Mouse (Mus musculus) limb, embryonic 12.5 days (tissue): ENCODE measurements around the gene Gria1. TPM values are rescaled to one million over a fixed set of nuclear protein-coding genes. Genes with fewer than 3 reads are reported as not detected.

ENCODE experiments used
- ATAC-seq: fragments of 200-750 bp; cut with Nextera tagmentation; 2 replicates; pipeline ENCODE4 v1.8.0; 2017; ENCODE audit warnings: low read depth, moderate TSS enrichment; ENCODE audit not compliant: insufficient number of reproducible peaks, insufficient read depth, low FRiP score, low TSS enrichment
- H3K27ac ChIP-seq: fragments of 300-500 bp; sonication (generic); 2 replicates; pipeline ENCODE4 v1.5.1; 2016; ENCODE audit warnings: mild to moderate bottlenecking, moderate library complexity
- H3K27me3 ChIP-seq: fragments of 300-500 bp; sonication (generic); 2 replicates; pipeline ENCODE4 v1.6.1; 2016; ENCODE audit warnings: mild to moderate bottlenecking, moderate library complexity
- H3K36me3 ChIP-seq: fragments of 300-500 bp; sonication (generic); 2 replicates; pipeline ENCODE4 v1.6.1; 2016; ENCODE audit warnings: mild to moderate bottlenecking, moderate library complexity
- H3K4me1 ChIP-seq: fragments of 300-500 bp; sonication (generic); replicated peaks from 2 replicates; pipeline ENCODE4 v1.6.1; 2016
- H3K4me2 ChIP-seq: fragments of 300-500 bp; sonication (generic); 2 replicates; pipeline ENCODE4 v1.6.1; 2016; ENCODE audit warnings: mild to moderate bottlenecking, moderate library complexity
- H3K4me3 ChIP-seq: fragments of 300-500 bp; sonication (generic); replicated peaks from 2 replicates; pipeline ENCODE4 v1.5.1; 2016; ENCODE audit warnings: mild to moderate bottlenecking
- H3K9ac ChIP-seq: fragments of 300-500 bp; sonication (generic); replicated peaks from 2 replicates; pipeline ENCODE4 v1.6.1; 2016; ENCODE audit warnings: mild to moderate bottlenecking, moderate library complexity
- H3K9me3 ChIP-seq: fragments of 300-500 bp; sonication (generic); 2 replicates; pipeline ENCODE4 v1.6.1; 2016; ENCODE audit warnings: mild to moderate bottlenecking, moderate library complexity
- WGBS: fragments of 180-500 bp; shearing (Covaris S2); methylation state at CpG from one replicate; pipeline ENCODE4 v1.1.7; 2016; 5-methylcytosine and 5-hydroxymethylcytosine counted together
- polyA plus RNA-seq: library from polyadenylated mRNA; unstranded; fragments of >200 nt; fragmentation: Nextera tagmentation; extraction: Ambion mirVana; gene quantifications from 2 replicates; pipeline ENCODE4 v1.2.1, GENCODE M21; 2016

Gria1 gene
- polyA plus RNA-seq, 1 experiment from 2014 or later = 1.2 TPM

GRCm38 (mm10) chr11:57298263-57298662 lies 287.1 kb downstream of the Gria1 start:
- H3K9ac ChIP-seq = no peak overlapping the region
- 64% methylated on average over 2 of the region's 2 CpGs for WGBS
- H3K36me3 ChIP-seq = no peaks in the 10 kb centered on the region
- H3K4me2 ChIP-seq = no peak overlapping the region
- no peaks in the 10 kb centered on the region for H3K4me1 ChIP-seq
- no peaks in the 10 kb centered on the region for H3K9me3 ChIP-seq
- no peak overlapping the region for H3K27ac ChIP-seq
- ATAC-seq = no peak
- no peak overlapping the region for H3K4me3 ChIP-seq
- no peaks in the 10 kb centered on the region for H3K27me3 ChIP-seq

- ATAC-seq = no peak
- H3K4me3 ChIP-seq = no peak overlapping the region
- H3K4me1 ChIP-seq = no peaks in the 10 kb centered on the region
- no peaks in the 10 kb centered on the region for H3K27me3 ChIP-seq
- H3K9me3 ChIP-seq = no peaks in the 10 kb centered on the region
- H3K27ac ChIP-seq = no peak overlapping the region
- no peak overlapping the region for H3K9ac ChIP-seq
- H3K36me3 ChIP-seq = no peaks in the 10 kb centered on the region
- H3K4me2 ChIP-seq = no peak overlapping the region
Measured at GRCm38 (mm10) chr11:57298665-57299064, 287.5 kb downstream of the Gria1 start.

- Histone ChIP-seq H3K4me1 (no peaks in the 10 kb centered on the region), H3K9ac (no peak overlapping the region), H3K36me3 (no peaks in the 10 kb centered on the region), H3K4me3 (no peak overlapping the region), H3K4me2 (no peak overlapping the region), H3K9me3 (no peaks in the 10 kb centered on the region; the same call in 1 of the 2 replicates), H3K27me3 (no peaks in the 10 kb centered on the region), H3K27ac (no peak overlapping the region)
- ATAC-seq = no peak
- 96% methylated on average over 1 of the region's 1 CpGs for WGBS
Measured at GRCm38 (mm10) chr11:57303602-57304001, 292.4 kb downstream of the Gria1 start.

- no peaks in the 10 kb centered on the region; the same call in 1 of the 2 replicates for H3K9me3 ChIP-seq
- WGBS = 84% methylated on average over 2 of the region's 2 CpGs
- H3K4me2 ChIP-seq = no peak overlapping the region
- no peak overlapping the region for H3K9ac ChIP-seq
- no peak overlapping the region for H3K4me3 ChIP-seq
- no peaks in the 10 kb centered on the region for H3K27me3 ChIP-seq
- H3K27ac ChIP-seq = no peak overlapping the region
- no peaks in the 10 kb centered on the region for H3K4me1 ChIP-seq
- H3K36me3 ChIP-seq = no peaks in the 10 kb centered on the region
- no peak for ATAC-seq
Measured at GRCm38 (mm10) chr11:57306116-57306515, 294.9 kb downstream of the Gria1 start.

- no peak overlapping the region for H3K4me3 ChIP-seq
- no peak overlapping the region for H3K27ac ChIP-seq
- H3K27me3 ChIP-seq = no peaks in the 10 kb centered on the region
- no peak overlapping the region for H3K9ac ChIP-seq
- no peak for ATAC-seq
- no peaks in the 10 kb centered on the region for H3K36me3 ChIP-seq
- 100% methylated on average over 1 of the region's 1 CpGs for WGBS
- H3K4me2 ChIP-seq = no peak overlapping the region
- no peaks in the 10 kb centered on the region for H3K4me1 ChIP-seq
- no peaks in the 10 kb centered on the region; the same call in 1 of the 2 replicates for H3K9me3 ChIP-seq
Measured at GRCm38 (mm10) chr11:57306892-57307291, 295.7 kb downstream of the Gria1 start.

- ATAC-seq = no peak
- Histone ChIP-seq H3K4me2 (no peak overlapping the region), H3K36me3 (no peaks in the 10 kb centered on the region), H3K9ac (no peak overlapping the region), H3K9me3 (no peaks in the 10 kb centered on the region), H3K4me1 (no peaks in the 10 kb centered on the region), H3K4me3 (no peak overlapping the region), H3K27me3 (no peaks in the 10 kb centered on the region), H3K27ac (no peak overlapping the region)
- WGBS = 67% methylated on average over 3 of the region's 3 CpGs
Measured at GRCm38 (mm10) chr11:57317063-57317462, 305.9 kb downstream of the Gria1 start.

GRCm38 (mm10) chr11:57317478-57317877 lies 306.3 kb downstream of the Gria1 start:
- 87% methylated on average over 13 of the region's 13 CpGs for WGBS
- Histone ChIP-seq H3K4me1 (no peaks in the 10 kb centered on the region), H3K4me2 (no peak overlapping the region), H3K4me3 (no peak overlapping the region), H3K27me3 (no peaks in the 10 kb centered on the region), H3K36me3 (no peaks in the 10 kb centered on the region), H3K9me3 (no peaks in the 10 kb centered on the region), H3K27ac (no peak overlapping the region), H3K9ac (no peak overlapping the region)
- ATAC-seq = no peak

GRCm38 (mm10) chr11:57319374-57319773 lies 308.2 kb downstream of the Gria1 start:
- Histone ChIP-seq H3K36me3 (no peaks in the 10 kb centered on the region), H3K4me1 (no peaks in the 10 kb centered on the region), H3K4me2 (no peak overlapping the region), H3K4me3 (no peak overlapping the region), H3K9me3 (no peaks in the 10 kb centered on the region), H3K9ac (no peak overlapping the region), H3K27ac (no peak overlapping the region), H3K27me3 (no peaks in the 10 kb centered on the region)
- no peak for ATAC-seq
- 89% methylated on average over 3 of the region's 3 CpGs for WGBS

GRCm38 (mm10) chr11:57324099-57324498 lies 312.9 kb downstream of the Gria1 start:
- H3K4me3 ChIP-seq = no peak overlapping the region
- H3K9me3 ChIP-seq = no peaks in the 10 kb centered on the region
- no peaks in the 10 kb centered on the region for H3K27me3 ChIP-seq
- ATAC-seq = no peak
- no peak overlapping the region for H3K27ac ChIP-seq
- no peak overlapping the region for H3K4me2 ChIP-seq
- H3K4me1 ChIP-seq = no peaks in the 10 kb centered on the region
- H3K9ac ChIP-seq = no peak overlapping the region
- WGBS = 85% methylated on average over 4 of the region's 4 CpGs
- H3K36me3 ChIP-seq = no peaks in the 10 kb centered on the region
